Mouse (Mus musculus) spleen, postnatal 10 days (tissue): ENCODE measurements at regions not wholly inside any gene's neighbourhood (a gene's known extent, or its start where the extent isn't known, plus 50 kb on each side); places are given as distances from the start of the nearest gene placed in this dataset.
"Not testable (repeated sequence)": the region's sequence is repeated elsewhere in the genome, so short reads cannot be mapped to it uniquely, and the experiment has no call there.

Source experiments
- DNase-seq, 2 experiments: peaks; one replicate each; pipeline ENCODE4 v3.0.0; 2021 to 2022; ENCODE audit warnings: low spot score in 2 of 2

DNA sequence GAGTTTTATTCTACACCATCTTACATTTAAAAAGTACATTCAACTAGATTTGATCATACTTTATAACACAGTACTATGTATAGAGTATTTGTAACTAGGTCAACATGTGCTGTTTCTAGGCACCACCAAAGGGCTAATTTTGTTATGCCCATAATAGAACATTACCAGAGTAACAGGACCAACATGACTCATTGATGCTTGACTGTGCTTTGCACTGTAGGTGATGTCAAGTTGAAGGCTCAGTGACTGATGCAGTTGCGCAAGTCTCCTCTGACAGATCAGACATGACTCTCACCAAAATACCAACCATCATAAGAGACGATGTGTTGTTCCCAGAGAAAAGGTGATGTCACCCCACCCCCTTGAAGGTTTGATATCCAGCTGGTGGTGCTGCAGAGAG, 108.5 kb downstream of the Mrpl39 start:
- DNase-seq = no peak

DNA sequence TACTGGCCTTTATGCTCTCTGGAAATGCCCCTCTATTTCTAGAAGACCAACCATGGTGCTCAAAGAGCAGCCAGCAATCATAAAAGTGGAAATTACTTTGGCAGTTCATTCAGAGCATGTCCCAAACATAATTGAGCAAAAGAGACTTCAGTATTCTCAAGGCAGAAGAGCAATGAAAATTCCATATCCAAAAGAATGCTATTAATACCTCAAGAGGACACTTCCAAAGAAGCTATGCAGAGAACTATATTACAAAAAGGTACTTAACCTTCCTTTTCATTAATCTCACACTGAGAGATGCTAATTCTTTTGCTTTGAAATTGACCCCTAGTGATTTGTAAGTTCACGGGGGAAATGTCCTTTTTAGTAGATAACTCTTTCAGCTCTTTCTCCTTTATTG, 105.7 kb downstream of the Mrpl39 start:
- DNase-seq = no peak

- DNase-seq = not testable (repeated sequence)
These were observed 91.1 kb downstream of the Mrpl39 start for GRCm38 (mm10) chr16:84644446-84644845.

- no peak for DNase-seq
These were observed 89.3 kb downstream of the Mrpl39 start for GRCm38 (mm10) chr16:84646172-84646684.

GRCm38 (mm10) chr16:84650646-84651045, 84.9 kb downstream of the Mrpl39 start:
- no peak for DNase-seq

DNA sequence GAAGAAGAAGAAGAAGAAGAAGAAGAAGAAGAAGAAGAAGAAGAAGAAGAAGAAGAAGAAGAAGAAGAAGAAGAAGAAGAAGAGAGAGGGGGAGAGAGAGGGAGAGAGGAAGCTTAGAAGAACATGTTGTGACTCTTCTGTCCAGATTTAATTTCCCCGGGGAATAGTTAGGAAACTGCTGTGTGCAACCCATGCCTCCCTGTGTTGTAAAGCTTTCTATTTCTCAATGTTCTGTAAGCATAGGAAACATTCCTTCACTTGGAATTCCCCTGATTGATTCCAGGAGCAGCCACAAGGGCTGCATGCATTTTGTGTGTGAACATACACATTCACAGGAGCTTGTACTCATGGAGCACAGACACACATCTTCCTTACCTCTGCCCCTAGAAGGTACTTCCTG, 81.7 kb downstream of the Mrpl39 start:
- no peak for DNase-seq

DNA sequence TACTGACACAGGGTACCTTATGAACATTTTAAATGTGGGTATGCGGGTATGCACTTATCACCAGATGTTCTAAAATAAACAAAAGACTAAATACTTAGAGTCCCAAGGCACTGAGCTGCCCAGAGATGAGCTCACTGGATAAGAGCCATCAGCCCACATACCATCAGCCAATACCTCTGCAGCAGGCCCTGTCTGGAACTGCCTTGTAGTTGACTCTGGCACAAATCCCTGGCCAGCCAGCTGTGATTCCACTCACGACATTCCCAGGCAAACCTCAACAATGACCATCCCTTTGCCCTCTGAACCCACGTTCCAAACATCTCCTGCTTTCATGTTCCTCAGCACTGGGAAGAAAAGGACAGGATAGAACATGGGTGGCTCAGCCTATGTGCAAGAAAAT, 73.7 kb downstream of the Mrpl39 start:
- no peak for DNase-seq

- DNase-seq = no peak
These were observed 72.0 kb downstream of the Mrpl39 start for GRCm38 (mm10) chr16:84663581-84663980.
